Mouse (Mus musculus): Measurements from ENCODE around the gene Ttpal.

Ttpal gene

GRCm38 (mm10) chr2:163663930-163664329 lies 61.8 kb downstream of the Ttpal start:
- DNase-seq: no peak

GRCm38 (mm10) chr2:163667045-163667444 lies 64.9 kb downstream of the Ttpal start:
- DNase-seq: no peak
